Mouse (Mus musculus) lung, embryonic 14.5 days (tissue): ENCODE results near the gene Tinag. TPM values are rescaled to one million over a fixed set of nuclear protein-coding genes. Genes with fewer than 3 reads are reported as not detected.
"Not testable (repeated sequence)": the region's sequence is repeated elsewhere in the genome, so short reads cannot be mapped to it uniquely, and the experiment has no call there.

ENCODE experiments used
- ATAC-seq: fragments of 200-750 bp; cut with Nextera tagmentation; 2 replicates; pipeline ENCODE4 v1.8.0; 2017; ENCODE audit warnings: mild to moderate bottlenecking, moderate TSS enrichment, moderate library complexity; ENCODE audit not compliant: insufficient read depth
- DNase-seq: peaks from one replicate; pipeline ENCODE4 v3.0.0-alpha.2; 2015
- H3K27ac ChIP-seq: fragments of 300-500 bp; sonication (generic); 2 replicates; pipeline ENCODE4 v1.5.1; 2014; ENCODE audit warnings: low read depth, mild to moderate bottlenecking, moderate library complexity
- H3K27me3 ChIP-seq: fragments of 300-500 bp; sonication (generic); 2 replicates; pipeline ENCODE4 v1.6.1; 2014; ENCODE audit warnings: low read length, control low read depth; ENCODE audit not compliant: insufficient read depth
- H3K36me3 ChIP-seq: fragments of 300-500 bp; sonication (generic); 2 replicates; pipeline ENCODE4 v1.6.1; 2014; ENCODE audit warnings: control low read depth; ENCODE audit not compliant: insufficient read depth
- H3K4me1 ChIP-seq: fragments of 300-500 bp; sonication (generic); 2 replicates; pipeline ENCODE4 v1.6.1; 2014; ENCODE audit warnings: antibody characterized with exemption, control low read depth; ENCODE audit not compliant: insufficient read depth
- H3K4me2 ChIP-seq: fragments of 300-500 bp; sonication (generic); 2 replicates; pipeline ENCODE4 v1.6.1; 2014; ENCODE audit warnings: mild to moderate bottlenecking
- H3K4me3 ChIP-seq: fragments of 300-500 bp; sonication (generic); 2 replicates; pipeline ENCODE4 v1.5.1; 2014; ENCODE audit warnings: low read depth, low read length
- H3K9ac ChIP-seq: fragments of 300-500 bp; sonication (generic); 2 replicates; pipeline ENCODE4 v1.6.1; 2014
- H3K9me3 ChIP-seq: fragments of 300-500 bp; sonication (generic); 2 replicates; pipeline ENCODE4 v1.6.1; 2016; ENCODE audit warnings: low read depth, low read length, control low read depth
- CTCF ChIP-seq: IDR thresholded peaks from 2 replicates; pipeline ENCODE4 v1.5.1; 2016; ENCODE audit warnings: antibody characterized with exemption, low read depth
- WGBS: fragments of 180-500 bp; shearing (Covaris S2); extraction: QIAGEN DNeasy Blood & Tissue Kit; methylation state at CpG from one replicate; pipeline ENCODE4 v1.1.7; 2014; 5-methylcytosine and 5-hydroxymethylcytosine counted together
- polyA plus RNA-seq: library from polyadenylated mRNA; unstranded; fragments of >200 nt; fragmentation: Nextera tagmentation; extraction: Ambion mirVana; gene quantifications from 2 replicates; pipeline ENCODE4 v1.2.1, GENCODE M21; 2014

Gene Tinag
- polyA plus RNA-seq: 22.4 and 24.4 TPM in 2 replicates

DNA sequence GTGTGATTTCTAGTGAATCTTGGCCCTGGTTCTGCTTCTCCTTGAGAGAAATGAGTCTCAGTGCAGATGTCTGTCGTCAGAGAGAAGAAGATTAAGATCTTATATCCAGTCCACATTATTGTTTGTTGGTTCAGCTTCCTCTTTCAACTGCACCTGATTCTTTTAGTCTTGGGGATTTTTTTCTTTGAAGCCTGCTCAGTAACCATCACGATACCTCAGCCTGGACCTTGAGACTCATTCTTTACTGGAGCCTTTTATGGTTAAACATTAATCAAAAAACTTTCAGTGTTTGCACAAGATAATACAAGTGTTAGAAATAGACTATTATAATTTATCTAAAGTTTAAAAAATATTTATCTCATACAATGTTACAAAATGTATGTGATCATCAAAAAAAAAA, at the start of gene Tinag:
Tinag (minus strand) TSS at position 210 of the 400 bp plus-strand sequence.
- no peak for ATAC-seq
- Histone ChIP-seq H3K36me3 (no peaks in the 10 kb centered on the region), H3K9me3 (no peaks in the 10 kb centered on the region), H3K27ac (peak within 1 kb of the TSS; percentile 77), H3K4me2 (peak within 1 kb of the TSS; percentile 41), H3K9ac (no peak within 1 kb of the TSS), H3K4me3 (peak within 1 kb of the TSS; percentile 24), H3K27me3 (no peaks in the 10 kb centered on the region), H3K4me1 (0 out of 2 replicates have a peak, but pooled peaks cover 2% of the 10 kb centered on the region)
- 41% methylated on average over 2 of the region's 2 CpGs for WGBS
- TF ChIP-seq CTCF: no peak
- DNase-seq: peak; percentile 9

DNA sequence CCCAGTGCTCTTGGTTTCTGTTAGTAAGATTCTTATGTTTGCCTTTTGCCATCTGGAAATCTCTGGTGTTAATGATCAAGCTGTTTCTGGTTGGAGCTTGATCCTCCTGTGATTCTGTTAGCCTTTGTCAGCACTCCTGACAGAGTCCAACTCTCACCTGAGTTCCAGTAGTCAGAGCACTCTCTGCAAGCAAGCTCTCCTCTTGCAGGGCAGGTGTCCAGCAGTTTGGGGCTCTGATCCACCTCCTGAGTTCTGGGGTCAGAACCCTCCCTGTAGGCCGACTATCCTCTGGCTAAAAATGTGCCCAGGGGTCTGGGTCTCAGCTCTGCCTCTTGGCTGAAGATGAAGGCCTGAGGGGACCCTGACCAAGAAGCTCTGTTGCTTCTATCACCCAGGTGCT, 37.6 kb upstream of the Tinag start:
- not testable (repeated sequence) for H3K4me2 ChIP-seq, DNase-seq, ATAC-seq, H3K36me3 ChIP-seq, H3K27ac ChIP-seq, H3K4me1 ChIP-seq, H3K27me3 ChIP-seq, H3K4me3 ChIP-seq, H3K9me3 ChIP-seq, H3K9ac ChIP-seq
- WGBS: 70% methylated on average over 1 of the region's 1 CpGs

DNA sequence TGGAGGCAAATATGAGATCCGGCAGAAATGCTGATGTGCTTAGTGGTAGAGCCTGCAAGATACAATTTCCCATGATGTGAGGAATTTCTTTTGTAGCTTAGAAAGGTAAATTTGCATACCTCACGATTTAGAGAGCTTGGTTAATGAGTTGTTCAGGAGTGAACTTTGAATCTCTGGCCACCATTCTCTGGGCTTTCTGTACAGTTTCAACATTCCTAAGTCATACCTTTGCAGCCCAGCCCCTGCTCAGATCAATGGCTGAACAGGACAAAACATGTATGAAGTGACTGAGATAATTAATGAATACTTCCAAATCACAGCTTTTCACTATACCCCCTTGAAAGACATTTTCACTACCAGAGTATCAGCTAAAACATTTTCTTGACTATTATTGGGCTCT, 26.1 kb upstream of the Tinag start:
- H3K36me3 ChIP-seq: no peaks in the 10 kb centered on the region
- DNase-seq (no peak), ATAC-seq (no peak)
- H3K4me2 ChIP-seq: no peak overlapping the region
- no peak overlapping the region for H3K9ac ChIP-seq
- no peaks in the 10 kb centered on the region for H3K4me1 ChIP-seq
- H3K9me3 ChIP-seq: no peaks in the 10 kb centered on the region
- TF ChIP-seq CTCF: no peak
- H3K4me3 ChIP-seq: no peak overlapping the region
- no peaks in the 10 kb centered on the region for H3K27me3 ChIP-seq
- H3K27ac ChIP-seq: no peak overlapping the region
- WGBS: 69% methylated on average over 2 of the region's 2 CpGs

DNA sequence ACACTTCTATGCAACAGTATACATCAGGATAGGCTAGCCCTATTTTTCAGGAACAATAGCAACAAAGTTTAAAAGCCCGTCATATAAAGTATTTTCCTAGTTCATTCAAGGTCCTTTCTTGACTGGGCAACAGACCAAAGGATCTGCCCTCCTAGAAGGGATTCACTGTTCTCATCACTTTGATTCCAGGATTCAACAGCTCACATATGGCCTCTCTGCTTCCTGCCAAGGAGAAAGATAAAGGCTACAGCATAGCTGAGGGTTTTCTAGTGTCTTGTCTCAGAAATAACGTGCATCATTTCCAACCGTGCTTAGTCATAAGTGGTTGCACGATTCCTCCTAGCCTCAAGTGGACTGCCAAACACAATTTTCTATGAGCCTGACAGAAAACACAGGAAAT, 11.0 kb upstream of the Tinag start:
- Histone ChIP-seq H3K27me3 (no peaks in the 10 kb centered on the region), H3K4me3 (no peak overlapping the region), H3K36me3 (no peaks in the 10 kb centered on the region), H3K27ac (no peak overlapping the region), H3K4me2 (no peak overlapping the region), H3K9me3 (no peaks in the 10 kb centered on the region), H3K4me1 (no peaks in the 10 kb centered on the region), H3K9ac (no peak overlapping the region)
- DNase-seq (peak; percentile 10), ATAC-seq (no peak)
- TF ChIP-seq CTCF: no peak
- 56% methylated on average over 4 of the region's 4 CpGs for WGBS

DNA sequence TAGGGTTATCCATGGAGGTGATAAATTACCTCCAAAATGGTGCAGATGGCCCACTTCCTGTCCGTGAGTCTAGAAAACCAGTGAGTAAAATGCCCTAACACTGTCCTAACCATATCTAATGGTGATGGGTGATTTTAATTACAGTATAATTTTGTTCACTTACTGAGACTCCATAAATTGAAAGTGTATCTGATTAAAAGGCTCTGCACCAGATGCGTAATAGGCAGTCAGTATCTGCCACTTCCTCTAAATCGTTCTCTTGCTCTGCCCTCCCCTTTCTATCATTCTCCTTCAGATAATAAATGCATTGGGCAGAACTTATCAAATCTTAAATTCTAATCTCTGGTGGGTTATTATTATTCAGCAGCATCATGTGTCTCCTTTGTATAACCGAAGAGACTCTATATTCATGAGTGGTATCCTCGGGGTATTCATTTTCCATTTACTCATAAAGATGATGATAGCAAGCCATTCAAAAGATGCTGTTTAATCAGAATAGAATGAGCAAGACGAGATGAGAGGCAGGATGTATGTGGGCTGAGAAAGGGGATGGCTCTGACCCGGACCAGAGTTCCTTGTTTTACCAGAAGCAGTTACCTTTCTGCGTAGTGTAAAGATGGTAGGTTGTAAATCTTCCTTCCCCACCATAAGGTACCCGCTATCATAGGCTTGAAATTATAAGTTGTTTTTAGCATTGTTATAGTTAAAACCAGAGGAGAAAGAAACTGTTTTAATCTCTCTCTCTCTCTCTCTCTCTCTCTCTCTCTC, 9.0 kb upstream of the Tinag start:
- H3K4me2 ChIP-seq: no peak overlapping the region
- H3K4me3 ChIP-seq: no peak overlapping the region
- no peaks in the 10 kb centered on the region for H3K4me1 ChIP-seq
- ATAC-seq (no peak), DNase-seq (no peak)
- H3K27me3 ChIP-seq: no peaks in the 10 kb centered on the region
- H3K9me3 ChIP-seq: no peaks in the 10 kb centered on the region
- H3K36me3 ChIP-seq: no peaks in the 10 kb centered on the region
- H3K9ac ChIP-seq: no peak overlapping the region
- H3K27ac ChIP-seq: no peak overlapping the region
- 76% methylated on average over 9 of the region's 9 CpGs for WGBS
- no peak for TF ChIP-seq CTCF

DNA sequence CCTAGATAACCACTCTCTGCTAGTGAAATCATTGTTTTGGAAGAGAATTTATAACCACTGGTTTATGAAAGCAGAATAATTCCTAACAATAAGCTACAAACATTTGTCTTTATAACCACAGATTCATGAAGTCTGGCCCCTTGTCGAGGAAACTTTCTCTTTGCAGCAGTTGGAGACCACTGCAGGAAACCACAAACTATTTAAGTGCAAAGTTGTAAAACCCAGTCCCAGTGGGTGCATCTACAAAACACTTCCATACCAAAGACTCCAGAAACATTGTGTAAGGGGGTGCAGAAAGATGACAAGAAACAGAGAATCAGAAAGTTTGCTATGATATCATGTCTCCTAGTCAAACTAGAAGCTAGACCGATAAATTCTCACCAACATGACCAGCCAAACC, 5.8 kb upstream of the Tinag start:
- Histone ChIP-seq H3K4me2 (no peak overlapping the region), H3K27me3 (no peaks in the 10 kb centered on the region), H3K4me3 (no peak overlapping the region), H3K9me3 (no peaks in the 10 kb centered on the region), H3K9ac (no peak overlapping the region), H3K4me1 (no peaks in the 10 kb centered on the region), H3K36me3 (no peaks in the 10 kb centered on the region), H3K27ac (no peak overlapping the region)
- DNase-seq: no peak
- ATAC-seq: no peak
- 71% methylated on average over 2 of the region's 2 CpGs for WGBS
- no peak for TF ChIP-seq CTCF

DNA sequence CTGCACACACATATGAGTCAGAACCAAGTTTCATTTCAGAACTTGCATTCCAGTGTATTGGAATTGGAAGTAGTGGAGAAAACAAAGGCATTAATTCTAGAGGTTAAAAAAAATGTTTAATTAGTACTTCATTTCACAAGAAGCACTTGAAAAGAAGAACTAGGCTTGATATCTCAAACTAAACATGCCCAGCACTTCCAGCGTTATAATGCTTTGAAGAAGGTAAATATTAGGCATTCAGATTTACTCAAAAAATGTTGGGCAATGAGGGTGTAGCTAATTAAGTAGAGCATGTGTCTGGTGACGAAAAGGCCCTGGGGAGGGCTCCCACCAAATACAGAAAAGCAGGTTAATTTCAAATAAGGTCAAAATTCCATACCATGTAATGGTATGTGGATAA, 4.1 kb upstream of the Tinag start:
- Histone ChIP-seq H3K4me3 (no peak overlapping the region), H3K27ac (no peak overlapping the region; the same call in 1 of the 2 replicates), H3K27me3 (no peaks in the 10 kb centered on the region), H3K9me3 (no peaks in the 10 kb centered on the region), H3K36me3 (no peaks in the 10 kb centered on the region), H3K4me1 (0 out of 2 replicates have a peak, but pooled peaks cover 2% of the 10 kb centered on the region), H3K4me2 (no peak overlapping the region), H3K9ac (no peak overlapping the region)
- no peak for TF ChIP-seq CTCF
- peak; percentile 5 for DNase-seq
- 38% methylated on average over 2 of the region's 2 CpGs for WGBS
- ATAC-seq: no peak
